Mouse (Mus musculus): ENCODE measurements around the gene 0610030E20Rik.

The 0610030E20Rik gene

GRCm38 (mm10) chr6:72369557-72369956 lies 22.4 kb downstream of the 0610030E20Rik start:
- DNase-seq (ENCODE audit: low spot score in 2 of 2): no peak

GRCm38 (mm10) chr6:72370091-72370490 lies 23.0 kb downstream of the 0610030E20Rik start:
- no peak for DNase-seq (ENCODE audit: low spot score in 2 of 2)

- no peak for DNase-seq (ENCODE audit: low spot score in 2 of 2)
These were observed 24.0 kb downstream of the 0610030E20Rik start for GRCm38 (mm10) chr6:72371147-72371546.

- no peak for DNase-seq (ENCODE audit: low spot score in 2 of 2)
These were observed 24.5 kb downstream of the 0610030E20Rik start for GRCm38 (mm10) chr6:72371571-72371970.

GRCm38 (mm10) chr6:72373184-72373583 lies 26.1 kb downstream of the 0610030E20Rik start:
- DNase-seq (ENCODE audit: low spot score in 2 of 2): no peak

GRCm38 (mm10) chr6:72374206-72374605 lies 27.1 kb downstream of the 0610030E20Rik start:
- DNase-seq (ENCODE audit: low spot score in 2 of 2): no peak

- no peak for DNase-seq (ENCODE audit: low spot score in 2 of 2)
These were observed 27.9 kb downstream of the 0610030E20Rik start for GRCm38 (mm10) chr6:72374820-72375563.

GRCm38 (mm10) chr6:72378510-72379234 lies 31.6 kb downstream of the 0610030E20Rik start:
- DNase-seq (ENCODE audit: low spot score in 2 of 2): no peak

- DNase-seq (ENCODE audit: low spot score in 2 of 2): no peak
These were observed 32.4 kb downstream of the 0610030E20Rik start for GRCm38 (mm10) chr6:72379377-72380130.

- DNase-seq (ENCODE audit: low spot score in 2 of 2): no peak
These were observed 33.1 kb downstream of the 0610030E20Rik start, which contains the start of gene Vamp5 for GRCm38 (mm10) chr6:72380131-72380770. Gene Vamp5 (minus strand): TSS chr6:72380468.

- DNase-seq (ENCODE audit: low spot score in 2 of 2): no peak
These were observed 35.4 kb downstream of the 0610030E20Rik start for GRCm38 (mm10) chr6:72382494-72382893.

- no peak for DNase-seq (ENCODE audit: low spot score in 2 of 2)
These were observed 36.2 kb downstream of the 0610030E20Rik start for GRCm38 (mm10) chr6:72383142-72383820.

- DNase-seq (ENCODE audit: low spot score in 2 of 2): no peak
These were observed 36.8 kb downstream of the 0610030E20Rik start for GRCm38 (mm10) chr6:72383952-72384351.

GRCm38 (mm10) chr6:72385258-72385657 lies 38.1 kb downstream of the 0610030E20Rik start:
- DNase-seq (ENCODE audit: low spot score in 2 of 2): no peak

GRCm38 (mm10) chr6:72386561-72386960 lies 39.4 kb downstream of the 0610030E20Rik start:
- no peak for DNase-seq (ENCODE audit: low spot score in 2 of 2)

- no peak for DNase-seq (ENCODE audit: low spot score in 2 of 2)
These were observed 40.7 kb downstream of the 0610030E20Rik start for GRCm38 (mm10) chr6:72387816-72388215.

- no peak for DNase-seq (ENCODE audit: low spot score in 2 of 2)
These were observed 41.1 kb downstream of the 0610030E20Rik start for GRCm38 (mm10) chr6:72388266-72388665.

GRCm38 (mm10) chr6:72388791-72389329 lies 41.7 kb downstream of the 0610030E20Rik start:
- no peak for DNase-seq (ENCODE audit: low spot score in 2 of 2)

- DNase-seq (ENCODE audit: low spot score in 2 of 2): peak in 1 of 2 experiments; percentile 17
These were observed 42.4 kb downstream of the 0610030E20Rik start for GRCm38 (mm10) chr6:72389471-72389940.

- peak in 1 of 2 experiments; percentile 47 for DNase-seq (ENCODE audit: low spot score in 2 of 2)
These were observed 43.0 kb downstream of the 0610030E20Rik start, which contains the start of gene Vamp8 for GRCm38 (mm10) chr6:72389941-72390771. Gene Vamp8 (minus strand): TSS chr6:72390703.

Measured in frontal cortex, postnatal 10 days (tissue).